ENCODE assay signal across 9 mouse cellular contexts in genomic region chr15:78554545-78555313, GRCm38 (mm10). TPM values are rescaled to one million over a fixed set of nuclear protein-coding genes. Genes with fewer than 3 reads are reported as not detected.
DNase-seq lines count a peak whose midpoint lies in the region; ATAC-seq lines count a peak whose summit lies in the region.
"Had no signal": no experiment of that assay in that cellular context is flagged by ENCODE, and none has a peak within 500 bp of the region (broad histone marks: within the 10 kb centered on the region; RNA-seq: fewer than 3 reads in every experiment).

No protein-coding gene starts in this region.

- H3K27me3 ChIP-seq in heart, embryonic 10.5 days (ENCODE audit: insufficient read depth, poor library complexity, severe bottlenecking) = no peaks in the 10 kb centered on the region
- H3K27me3 ChIP-seq in neural tube, embryonic 12.5 days (replicated peaks) = no peaks in the 10 kb centered on the region
- no peaks in the 10 kb centered on the region for H3K27me3 ChIP-seq in kidney, embryonic 16.5 days (ENCODE audit: insufficient read depth, low read length)

- no peaks in the 10 kb centered on the region for H3K36me3 ChIP-seq in heart, embryonic 10.5 days
- no peaks in the 10 kb centered on the region for H3K36me3 ChIP-seq in neural tube, embryonic 12.5 days
- no peaks in the 10 kb centered on the region for H3K36me3 ChIP-seq in kidney, embryonic 16.5 days (ENCODE audit: insufficient read depth, low read length)

- H3K4me3 ChIP-seq in heart, embryonic 10.5 days = peak overlapping the region; percentile 32; the same call in 1 of the 2 replicates
- H3K4me3 ChIP-seq in neural tube, embryonic 12.5 days = no peak overlapping the region
- peak overlapping the region; percentile 10 for H3K4me3 ChIP-seq in kidney, embryonic 16.5 days (ENCODE audit: low read length)

- H3K4me2 ChIP-seq in neural tube, embryonic 12.5 days (replicated peaks) = 0 out of 2 replicates have a peak overlapping the region, but pooled peaks have one; percentile 12
- peak overlapping the region; percentile 40 for H3K4me2 ChIP-seq in kidney, embryonic 16.5 days (replicated peaks; ENCODE audit: low read depth, low read length)

- H3K27ac ChIP-seq in heart, embryonic 10.5 days = no peak overlapping the region
- no peak overlapping the region for H3K27ac ChIP-seq in neural tube, embryonic 12.5 days
- no peak overlapping the region for H3K27ac ChIP-seq in kidney, embryonic 16.5 days (ENCODE audit: low read length)

- H3K9ac ChIP-seq in neural tube, embryonic 12.5 days = no peak overlapping the region
- 0 out of 2 replicates have a peak overlapping the region, but pooled peaks have one; percentile 5 for H3K9ac ChIP-seq in kidney, embryonic 16.5 days (replicated peaks; ENCODE audit: low read length)

- DNase-seq in heart, embryonic 10.5 days (ENCODE audit: low spot score) = no peak
- no peak for DNase-seq in heart, adult 11 months
- DNase-seq in neural tube, embryonic 10.5 days (ENCODE audit: extremely low spot score, low spot score) = no peak
- DNase-seq in urinary bladder, postnatal 4 days (ENCODE audit: low spot score in 2 of 2) = no peak
- no peak for DNase-seq in cerebellum, adult 11 months

- H3K4me1 ChIP-seq in heart, embryonic 10.5 days = peaks cover 14% of the 10 kb centered on the region
- H3K4me1 ChIP-seq in neural tube, embryonic 12.5 days = no peaks in the 10 kb centered on the region
- no peaks in the 10 kb centered on the region for H3K4me1 ChIP-seq in kidney, embryonic 16.5 days (ENCODE audit: insufficient read depth, low read length)

- ATAC-seq in neural tube, embryonic 12.5 days (ENCODE audit: low FRiP score, low read depth) = no peak
- no peak for ATAC-seq in kidney, embryonic 16.5 days (ENCODE audit: low FRiP score, low TSS enrichment)
- ATAC-seq in megakaryocyte progenitor cell, adult 5-6 weeks (replicated peaks; ENCODE audit: poor library complexity) = no peak
- ATAC-seq: Patski had no signal

- 0 out of 2 replicates have a peak, but pooled peaks cover 4% of the 10 kb centered on the region for H3K9me3 ChIP-seq in heart, embryonic 10.5 days
- H3K9me3 ChIP-seq in neural tube, embryonic 12.5 days = peaks cover 13% of the 10 kb centered on the region; the same call in 1 of the 2 replicates
- peaks cover 16% of the 10 kb centered on the region; the same call in 1 of the 2 replicates for H3K9me3 ChIP-seq in kidney, embryonic 16.5 days (ENCODE audit: low read length)

- 53% methylated on average over 25 of the region's 25 CpGs for WGBS in heart, embryonic 10.5 days
- 73% methylated on average over 25 of the region's 25 CpGs for WGBS in neural tube, embryonic 12.5 days
- 59% methylated on average over 25 of the region's 25 CpGs for WGBS in kidney, embryonic 16.5 days

RNA-seq across cellular contexts. Expression of gene Sstr3, which starts 10.2 kb away (rescaled TPM):
- 0.12 TPM in 1 of 2 replicates, not detected in the other for polyA plus RNA-seq in heart, embryonic 10.5 days (2016; fragmentation: Nextera tagmentation; extraction: Ambion mirVana)
- 0.18 and 0.24 TPM in 2 replicates for polyA plus RNA-seq in neural tube, embryonic 12.5 days (2016; fragmentation: Nextera tagmentation; extraction: Ambion mirVana)
- polyA plus RNA-seq in kidney, embryonic 16.5 days (2015; fragmentation: Nextera tagmentation; extraction: Ambion mirVana) = 0.36 and 0.69 TPM in 2 replicates
- not detected in 2 replicates for total RNA-seq in megakaryocyte progenitor cell, adult 5-6 weeks (2015)
- not detected in 2 replicates for total RNA-seq in megakaryocyte progenitor cell, adult 5-6 weeks (2017)

RNA-seq across cellular contexts. Expression of gene Rac2, which starts 17.9 kb away (rescaled TPM):
- polyA plus RNA-seq in heart, embryonic 10.5 days (2016; fragmentation: Nextera tagmentation; extraction: Ambion mirVana) = 5.9 and 13.0 TPM in 2 replicates
- 7.7 and 9.0 TPM in 2 replicates for polyA plus RNA-seq in neural tube, embryonic 12.5 days (2016; fragmentation: Nextera tagmentation; extraction: Ambion mirVana)
- polyA plus RNA-seq in kidney, embryonic 16.5 days (2015; fragmentation: Nextera tagmentation; extraction: Ambion mirVana) = 8.3 and 10.4 TPM in 2 replicates
- 402 and 432 TPM in 2 replicates for total RNA-seq in megakaryocyte progenitor cell, adult 5-6 weeks (2015)
- 164 and 243 TPM in 2 replicates for total RNA-seq in megakaryocyte progenitor cell, adult 5-6 weeks (2017)
- polyA plus RNA-seq: Patski had no signal

RNA-seq across cellular contexts. Expression of gene C1qtnf6, which starts 23.5 kb away (rescaled TPM):
- polyA plus RNA-seq in heart, embryonic 10.5 days (2016; fragmentation: Nextera tagmentation; extraction: Ambion mirVana) = 19.0 and 28.4 TPM in 2 replicates
- polyA plus RNA-seq in neural tube, embryonic 12.5 days (2016; fragmentation: Nextera tagmentation; extraction: Ambion mirVana) = 7.1 and 8.7 TPM in 2 replicates
- 33.2 and 33.7 TPM in 2 replicates for polyA plus RNA-seq in kidney, embryonic 16.5 days (2015; fragmentation: Nextera tagmentation; extraction: Ambion mirVana)
- total RNA-seq in megakaryocyte progenitor cell, adult 5-6 weeks (2015) = 4.8 and 5.3 TPM in 2 replicates
- total RNA-seq in megakaryocyte progenitor cell, adult 5-6 weeks (2017) = 0.30 and 0.46 TPM in 2 replicates

RNA-seq across cellular contexts. Expression of gene Cyth4, which starts 42.1 kb away (rescaled TPM):
- 2.3 and 5.0 TPM in 2 replicates for polyA plus RNA-seq in heart, embryonic 10.5 days (2016; fragmentation: Nextera tagmentation; extraction: Ambion mirVana)
- 6.4 and 6.6 TPM in 2 replicates for polyA plus RNA-seq in neural tube, embryonic 12.5 days (2016; fragmentation: Nextera tagmentation; extraction: Ambion mirVana)
- polyA plus RNA-seq in kidney, embryonic 16.5 days (2015; fragmentation: Nextera tagmentation; extraction: Ambion mirVana) = 7.7 and 8.3 TPM in 2 replicates
- 34.6 and 45.8 TPM in 2 replicates for total RNA-seq in megakaryocyte progenitor cell, adult 5-6 weeks (2015)
- 74.9 and 87.2 TPM in 2 replicates for total RNA-seq in megakaryocyte progenitor cell, adult 5-6 weeks (2017)

RNA-seq across cellular contexts. Expression of gene Il2rb, which starts 59.7 kb away (rescaled TPM):
- polyA plus RNA-seq in heart, embryonic 10.5 days (2016; fragmentation: Nextera tagmentation; extraction: Ambion mirVana) = not detected in 2 replicates
- polyA plus RNA-seq in neural tube, embryonic 12.5 days (2016; fragmentation: Nextera tagmentation; extraction: Ambion mirVana) = not detected in 2 replicates
- 0.33 and 0.54 TPM in 2 replicates for polyA plus RNA-seq in kidney, embryonic 16.5 days (2015; fragmentation: Nextera tagmentation; extraction: Ambion mirVana)
- 0.54 TPM in 2 replicates for total RNA-seq in megakaryocyte progenitor cell, adult 5-6 weeks (2015)
- total RNA-seq in megakaryocyte progenitor cell, adult 5-6 weeks (2017) = 0.04 and 0.10 TPM in 2 replicates
